Comparison of ENCODE assay signal across 22 mouse cellular contexts in genomic region chr3:37981481-37982180, GRCm38 (mm10).
DNase-seq lines count a peak whose midpoint lies in the region; ATAC-seq and TF ChIP-seq lines count a peak whose summit lies in the region.
"Had no signal": no experiment of that assay in that cellular context is flagged by ENCODE, and none has a peak within 500 bp of the region (broad histone marks: within the 10 kb centered on the region; RNA-seq: fewer than 3 reads in every experiment).

No protein-coding gene starts in this region.

- no peaks in the 10 kb centered on the region for H3K27me3 ChIP-seq in kidney, postnatal 0 days (ENCODE audit: insufficient read depth, low read length)
- H3K27me3 ChIP-seq: embryonic facial prominence, embryonic 12.5 days; liver, embryonic 12.5 days; stomach, embryonic 15.5 days had no signal

- no peaks in the 10 kb centered on the region for H3K9me3 ChIP-seq in kidney, postnatal 0 days (replicated peaks; ENCODE audit: low read length)
- H3K9me3 ChIP-seq: embryonic facial prominence, embryonic 12.5 days; limb, embryonic 12.5 days; liver, embryonic 12.5 days; midbrain, embryonic 13.5 days; stomach, embryonic 15.5 days had no signal

- no peak overlapping the region for H3K4me2 ChIP-seq in kidney, postnatal 0 days (ENCODE audit: low read length)
- H3K4me2 ChIP-seq: embryonic facial prominence, embryonic 12.5 days; limb, embryonic 12.5 days; liver, embryonic 12.5 days; lung, embryonic 14.5 days; midbrain, embryonic 13.5 days; stomach, embryonic 15.5 days had no signal

- ATAC-seq in kidney, postnatal 0 days (replicated peaks; ENCODE audit: low FRiP score, low read depth): no peak
- ATAC-seq in activated CD4-positive, CD25-positive, alpha-beta regulatory T cell, adult 4 months: peak; percentile 86
- ATAC-seq: forebrain, embryonic 14.5 days; hindbrain, embryonic 16.5 days; liver, embryonic 12.5 days; midbrain, embryonic 13.5 days had no signal

- no peak overlapping the region for H3K4me3 ChIP-seq in kidney, postnatal 0 days (replicated peaks; ENCODE audit: low read depth, low read length)
- H3K4me3 ChIP-seq: embryonic facial prominence, embryonic 12.5 days; erythroblast, embryonic 14.5 days; limb, embryonic 12.5 days; liver, embryonic 12.5 days; midbrain, embryonic 13.5 days; stomach, embryonic 15.5 days had no signal

- H3K9ac ChIP-seq in kidney, postnatal 0 days (ENCODE audit: low read depth, low read length): no peak overlapping the region
- H3K9ac ChIP-seq: embryonic facial prominence, embryonic 12.5 days; limb, embryonic 12.5 days; liver, embryonic 12.5 days; lung, embryonic 14.5 days; midbrain, embryonic 13.5 days; stomach, embryonic 15.5 days had no signal

- 39% methylated on average over 7 of the region's 7 CpGs for WGBS in kidney, postnatal 0 days

- peaks cover 7% of the 10 kb centered on the region; the same call in 1 of the 2 replicates for H3K4me1 ChIP-seq in kidney, postnatal 0 days (replicated peaks; ENCODE audit: insufficient read depth, low read length)
- H3K4me1 ChIP-seq: stomach, embryonic 15.5 days had no signal

- TF ChIP-seq CTCF in kidney, postnatal 0 days (IDR thresholded peaks at IDR 0.05; ENCODE audit: low read depth): no peak

- no peak overlapping the region for H3K27ac ChIP-seq in kidney, postnatal 0 days
- H3K27ac ChIP-seq: embryonic facial prominence, embryonic 12.5 days; limb, embryonic 12.5 days; liver, embryonic 12.5 days; midbrain, embryonic 13.5 days; stomach, embryonic 15.5 days had no signal

- no peaks in the 10 kb centered on the region for H3K36me3 ChIP-seq in kidney, postnatal 0 days (ENCODE audit: insufficient read depth, low read length)
- H3K36me3 ChIP-seq: embryonic facial prominence, embryonic 12.5 days; limb, embryonic 12.5 days; liver, embryonic 12.5 days; midbrain, embryonic 13.5 days; stomach, embryonic 15.5 days had no signal

- DNase-seq in adrenal gland, adult 2 months: peak; percentile 12
- DNase-seq in adrenal gland, adult 18-20 months (ENCODE audit: low spot score in 2 of 2): no peak
- DNase-seq in kidney, postnatal 0 days (ENCODE audit: low spot score): peak; percentile 69
- no peak for DNase-seq in kidney, postnatal 36 days
- peak; percentile 46 to 50 for DNase-seq in B cell, adult 2 months
- no peak for DNase-seq in adipocyte (ENCODE audit: low spot score)
- no peak for DNase-seq in right cerebral cortex, postnatal 25 days
- DNase-seq: cerebellum, adult 18-20 months; cerebellum, postnatal 36 days; gastrocnemius, postnatal 14 days; kidney, adult 11 months; lung, embryonic 14.5 days; thymus, adult 2 months had no signal

Comparison
In these comparisons a context has a peak if more than half of its experiments do, and no peak if none do; other contexts are left out.
1. DNase-seq: peak in adrenal gland, adult 2 months (single experiment), kidney, postnatal 0 days (single experiment) and B cell, adult 2 months (2 of 2); none in adrenal gland, adult 18-20 months (0 of 2), kidney, postnatal 36 days (0 of 2), adipocyte (single experiment) and right cerebral cortex, postnatal 25 days (single experiment).